Mouse (Mus musculus): ENCODE data around the gene Gm21773. TPM values are rescaled to one million over a fixed set of nuclear protein-coding genes. Genes with fewer than 3 reads are reported as not detected.

Gm21773 gene
- polyA plus RNA-seq (2012; rRNA removed) = not detected in 2 replicates

DNA sequence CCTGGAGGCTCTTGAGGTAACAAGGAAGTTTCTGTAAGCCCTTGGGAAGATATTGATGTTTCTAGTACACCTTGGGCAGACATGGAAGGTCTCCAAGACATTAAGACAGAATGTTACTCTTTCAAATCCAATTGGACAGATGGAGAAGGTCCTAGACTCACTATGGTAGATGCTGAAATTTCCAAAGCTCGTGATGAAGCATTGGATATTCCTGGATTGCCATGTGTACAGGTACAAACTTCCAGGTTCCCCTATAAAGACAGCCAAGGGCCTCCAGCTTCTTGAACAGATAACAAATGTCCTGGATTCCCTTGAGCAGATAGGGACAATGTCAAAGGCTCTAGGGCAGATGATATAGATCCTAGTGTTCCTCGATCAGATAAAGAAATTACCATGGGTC is at the start of gene Gm21773:
Gene Gm21773 (minus strand): TSS at position 101 of the 400 bp plus-strand sequence.

